Mouse (Mus musculus) myocyte (in vitro differentiated cells): ENCODE results near the gene Mrpl39. TPM values are rescaled to one million over a fixed set of nuclear protein-coding genes. Genes with fewer than 3 reads are reported as not detected.

Experiments
- H3K27me3 ChIP-seq: one replicate; pipeline ENCODE4 v1.6.1; 2011; ENCODE audit not compliant: control insufficient read depth, insufficient read depth, insufficient read length
- H3K36me3 ChIP-seq: one replicate; pipeline ENCODE4 v1.6.1; 2011; ENCODE audit not compliant: control insufficient read depth, insufficient read depth
- H3K4me2 ChIP-seq: one replicate; pipeline ENCODE4 v1.6.1; 2011; ENCODE audit warnings: low read depth, control low read depth
- H3K4me3 ChIP-seq: one replicate; pipeline ENCODE4 v1.5.1; 2011; ENCODE audit warnings: mild to moderate bottlenecking, control low read depth, moderate library complexity
- H3K79me2 ChIP-seq: one replicate; pipeline ENCODE4 v1.6.1; 2011; ENCODE audit not compliant: control insufficient read depth, insufficient read depth
- H3ac ChIP-seq: one replicate; pipeline ENCODE4 v1.6.1; 2011; ENCODE audit not compliant: control insufficient read depth, insufficient read length
- CEBPB ChIP-seq: IDR thresholded peaks from 2 replicates; pipeline ENCODE4 v1.6.1; 2011; ENCODE audit warnings: mild to moderate bottlenecking, moderate library complexity; ENCODE audit not compliant: poor library complexity, insufficient read depth, severe bottlenecking
- E2F4 ChIP-seq: IDR thresholded peaks from one replicate; pipeline ENCODE4 v1.6.1; 2011; ENCODE audit warnings: mild to moderate bottlenecking, control low read depth, moderate library complexity; ENCODE audit not compliant: insufficient read depth
- MAX ChIP-seq: IDR thresholded peaks from one replicate; pipeline ENCODE4 v1.6.1; 2011; ENCODE audit warnings: low read depth, mild to moderate bottlenecking, control low read depth
- MYOD1 ChIP-seq, 3 experiments: IDR thresholded peaks; one replicate each; pipeline ENCODE4 v1.6.1; 2011; ENCODE audit warnings: control low read depth in 2 of 3, low read depth in 2 of 3, mild to moderate bottlenecking in 2 of 3, moderate library complexity in 1 of 3; ENCODE audit not compliant: insufficient read length in 2 of 3, control insufficient read depth in 1 of 3
- MYOG ChIP-seq, 3 experiments: IDR thresholded peaks; one replicate each; pipeline ENCODE4 v1.6.1; 2011; ENCODE audit warnings: control low read depth in 2 of 3, low read depth in 2 of 3, mild to moderate bottlenecking in 2 of 3; ENCODE audit not compliant: insufficient read length in 2 of 3, control insufficient read depth in 1 of 3, insufficient read depth in 1 of 3
- POLR2A ChIP-seq: IDR thresholded peaks from one replicate; pipeline ENCODE4 v1.6.1; 2011; ENCODE audit warnings: low read depth, mild to moderate bottlenecking, control low read depth, moderate library complexity; ENCODE audit not compliant: insufficient read length
- POLR2AphosphoS2 ChIP-seq: IDR thresholded peaks from one replicate; pipeline ENCODE4 v1.6.1; 2011; ENCODE audit warnings: low read depth, control low read depth; ENCODE audit not compliant: insufficient read length
- REST ChIP-seq: IDR thresholded peaks from one replicate; pipeline ENCODE4 v1.6.1; 2011; ENCODE audit warnings: mild to moderate bottlenecking, control low read depth, moderate library complexity; ENCODE audit not compliant: insufficient read depth, insufficient read length
- SRF ChIP-seq: IDR thresholded peaks from one replicate; pipeline ENCODE4 v1.6.1; 2011; ENCODE audit warnings: low read depth; ENCODE audit not compliant: control insufficient read depth, insufficient read length
- TCF12 ChIP-seq: IDR thresholded peaks from one replicate; pipeline ENCODE4 v1.6.1; 2011; ENCODE audit warnings: mild to moderate bottlenecking, control low read depth; ENCODE audit not compliant: poor library complexity, insufficient read depth, severe bottlenecking
- TCF3 ChIP-seq: IDR thresholded peaks from one replicate; pipeline ENCODE4 v1.6.1; 2011; ENCODE audit warnings: low read depth, control low read depth; ENCODE audit not compliant: insufficient read length
- USF1 ChIP-seq: IDR thresholded peaks from one replicate; pipeline ENCODE4 v1.6.1; 2011; ENCODE audit warnings: low read depth, mild to moderate bottlenecking, control low read depth, moderate library complexity
- polyA plus RNA-seq: library from polyadenylated mRNA; unstranded; fragments of >200 nt; fragmentation: generic; extraction: Trizol; gene quantifications from one replicate; pipeline ENCODE4 v1.2.1, GENCODE M21; 2012; ENCODE audit warnings: missing spikeins

Gene Mrpl39
- polyA plus RNA-seq, 1 experiment, result 36.6 TPM

- Histone ChIP-seq H3K27me3 (no peaks in the 10 kb centered on the region), H3K4me3 (no peak overlapping the region), H3K36me3 (no peaks in the 10 kb centered on the region), H3K4me2 (no peak overlapping the region), H3ac (no peak overlapping the region), H3K79me2 (no peaks in the 10 kb centered on the region)
- TF ChIP-seq CEBPB (no peak), POLR2AphosphoS2 (no peak), MYOD1 (IDR thresholded peaks at IDR 0.05; ENCODE audit: control insufficient read depth in 1 of 3, insufficient read length in 2 of 3, low read depth in 2 of 3) (no peak), POLR2A (no peak), TCF3 (no peak), REST (no peak), TCF12 (no peak), MAX (no peak), E2F4 (no peak), USF1 (no peak), MYOG (IDR thresholded peaks at IDR 0.05; ENCODE audit: control insufficient read depth in 1 of 3, insufficient read depth in 1 of 3, insufficient read length in 2 of 3, low read depth in 2 of 3) (no peak), SRF (no peak)
These were observed 33.6 kb upstream of the Mrpl39 start for GRCm38 (mm10) chr16:84769182-84769581.

- Histone ChIP-seq H3K4me2 (no peak overlapping the region), H3K27me3 (no peaks in the 10 kb centered on the region), H3ac (no peak overlapping the region), H3K4me3 (no peak overlapping the region), H3K79me2 (no peaks in the 10 kb centered on the region), H3K36me3 (no peaks in the 10 kb centered on the region)
- TF ChIP-seq TCF3, result no peak
- no peak for TF ChIP-seq MAX
- no peak for TF ChIP-seq MYOD1 (IDR thresholded peaks at IDR 0.05; ENCODE audit: control insufficient read depth in 1 of 3, insufficient read length in 2 of 3, low read depth in 2 of 3)
- no peak for TF ChIP-seq MYOG (IDR thresholded peaks at IDR 0.05; ENCODE audit: control insufficient read depth in 1 of 3, insufficient read depth in 1 of 3, insufficient read length in 2 of 3, low read depth in 2 of 3)
- no peak for TF ChIP-seq REST
- TF ChIP-seq TCF12, result no peak
- no peak for TF ChIP-seq E2F4
- TF ChIP-seq POLR2A, result no peak
- no peak for TF ChIP-seq USF1
- no peak for TF ChIP-seq SRF
These were observed 32.4 kb upstream of the Mrpl39 start for GRCm38 (mm10) chr16:84767956-84768355.

DNA sequence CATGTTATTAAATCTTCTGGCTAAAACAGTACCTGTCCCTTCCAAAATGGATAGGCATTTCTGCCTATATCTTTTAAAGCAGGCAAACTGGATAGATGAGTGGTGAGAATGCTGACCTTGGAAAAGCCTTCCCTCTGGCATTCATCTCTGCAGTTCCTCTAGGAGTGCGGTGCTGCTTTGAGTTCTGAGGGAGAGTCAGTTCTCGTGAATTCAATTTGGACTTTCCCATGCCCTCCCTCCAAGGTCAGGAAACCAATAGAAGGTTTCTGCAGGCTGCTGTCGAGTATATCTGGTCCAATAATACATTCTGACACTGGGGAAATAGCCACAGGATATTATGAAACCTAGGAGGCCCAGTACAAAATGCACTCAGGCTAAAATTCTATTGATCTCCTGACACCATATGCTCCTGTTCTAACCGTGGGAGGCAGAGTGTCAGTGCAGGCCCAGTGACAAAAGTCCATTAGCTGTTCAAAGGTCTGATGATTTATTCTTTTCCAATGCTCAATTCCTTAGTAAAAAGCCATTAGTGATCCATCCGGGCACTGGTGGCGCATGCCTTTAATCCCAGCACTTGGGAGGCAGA is 10.3 kb upstream of the Mrpl39 start:
- no peaks in the 10 kb centered on the region for H3K79me2 ChIP-seq
- H3K4me2 ChIP-seq, result no peak overlapping the region
- no peak overlapping the region for H3K4me3 ChIP-seq
- no peaks in the 10 kb centered on the region for H3K36me3 ChIP-seq
- no peak overlapping the region for H3ac ChIP-seq
- no peaks in the 10 kb centered on the region for H3K27me3 ChIP-seq
- no peak for TF ChIP-seq MYOG (IDR thresholded peaks at IDR 0.05; ENCODE audit: control insufficient read depth in 1 of 3, insufficient read depth in 1 of 3, insufficient read length in 2 of 3, low read depth in 2 of 3)
- no peak for TF ChIP-seq POLR2A
- TF ChIP-seq POLR2AphosphoS2, result no peak
- no peak for TF ChIP-seq E2F4

- TF ChIP-seq TCF3 (no peak), MAX (no peak), USF1 (peak; percentile 2)
- no peak overlapping the region for H3ac ChIP-seq
- H3K4me3 ChIP-seq, result no peak overlapping the region
- no peaks in the 10 kb centered on the region for H3K27me3 ChIP-seq
- H3K79me2 ChIP-seq, result no peaks in the 10 kb centered on the region
- H3K36me3 ChIP-seq, result no peaks in the 10 kb centered on the region
- peak overlapping the region; percentile 52 for H3K4me2 ChIP-seq
These were observed 9.4 kb upstream of the Mrpl39 start for GRCm38 (mm10) chr16:84744703-84745490.

GRCm38 (mm10) chr16:84737358-84737757 is 1.8 kb upstream of the Mrpl39 start:
- Histone ChIP-seq H3K4me2 (no peak overlapping the region), H3K79me2 (peaks cover 14% of the 10 kb centered on the region), H3ac (no peak overlapping the region), H3K4me3 (no peak overlapping the region), H3K27me3 (no peaks in the 10 kb centered on the region), H3K36me3 (peaks cover 3% of the 10 kb centered on the region)
- TF ChIP-seq MYOD1 (IDR thresholded peaks at IDR 0.05; ENCODE audit: control insufficient read depth in 1 of 3, insufficient read length in 2 of 3, low read depth in 2 of 3) (no peak), POLR2A (no peak), CEBPB (no peak), TCF3 (no peak), POLR2AphosphoS2 (no peak)
